ENCODE assay signal across 8 mouse cellular contexts in the genomic region with DNA sequence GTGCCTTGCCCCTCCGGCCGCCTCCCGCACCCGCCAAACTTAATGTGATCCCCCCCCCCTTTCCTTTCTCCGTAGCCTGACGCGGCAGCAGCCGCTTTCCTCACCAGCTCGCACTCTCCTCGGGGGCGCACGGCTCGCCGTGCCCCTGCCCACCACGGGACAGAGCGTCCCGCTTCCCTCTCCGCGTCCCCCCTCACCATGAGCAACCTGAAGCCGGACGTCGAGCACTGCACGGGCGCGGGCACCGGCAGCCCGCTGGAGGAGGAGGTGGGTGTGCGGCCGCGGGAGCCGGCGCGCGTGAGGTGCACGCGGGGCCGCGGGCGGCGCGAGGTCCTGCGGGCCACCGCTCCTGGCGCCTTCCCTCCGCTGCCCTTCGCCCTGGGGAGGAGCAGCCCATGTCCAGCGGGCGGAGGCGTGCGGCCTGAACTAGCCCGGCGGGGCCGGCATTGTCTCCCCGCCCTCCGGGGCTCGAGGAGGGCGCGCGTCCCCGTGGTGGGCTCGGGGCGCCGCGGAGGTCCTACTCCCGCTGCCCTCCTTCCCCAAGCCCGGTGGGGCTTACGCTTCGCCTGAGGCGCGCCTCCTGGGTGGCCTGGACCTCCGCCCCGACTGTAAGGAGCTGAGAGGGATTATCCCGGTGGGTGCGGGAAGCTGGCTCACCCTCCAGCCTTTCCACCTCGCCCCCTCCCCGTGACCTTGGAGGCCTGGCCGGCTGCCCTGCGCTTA. TPM values are rescaled to one million over a fixed set of nuclear protein-coding genes. Genes with fewer than 3 reads are reported as not detected.
DNase-seq lines count a peak whose midpoint lies in the region.

No protein-coding gene starts in this region.

- peaks cover 10% of the 10 kb centered on the region for H3K27me3 ChIP-seq in heart, embryonic 10.5 days (ENCODE audit: insufficient read depth, poor library complexity, severe bottlenecking)
- peaks cover 9% of the 10 kb centered on the region for H3K27me3 ChIP-seq in splenic B cell, adult 2 months (ENCODE audit: control insufficient read depth, insufficient read depth, low read length, poor library complexity, severe bottlenecking)

- 0% methylated on average over 72 of the region's 78 CpGs for WGBS in heart, embryonic 10.5 days

- H3K4me1 ChIP-seq in brown adipose tissue, adult 24 weeks (ENCODE audit: control insufficient read depth, insufficient read depth, insufficient read length, low read length) = 0 out of 2 replicates have a peak, but pooled peaks cover 2% of the 10 kb centered on the region
- peaks cover 44% of the 10 kb centered on the region for H3K4me1 ChIP-seq in heart, embryonic 10.5 days

- DNase-seq in right cerebral cortex, postnatal 4 days = peak; percentile 7
- no peak for DNase-seq in right cerebral cortex, postnatal 10 days (ENCODE audit: low spot score in 2 of 2)
- DNase-seq in heart, embryonic 10.5 days (ENCODE audit: low spot score) = no peak
- DNase-seq in kidney, adult 9 months = peak; percentile 76
- peak; percentile 43 for DNase-seq in lung, postnatal 10 days
- peak; percentile 41 for DNase-seq in splenic B cell, adult 2 months (ENCODE audit: low read depth, low spot score)
- no peak for DNase-seq in layer of hippocampus, postnatal 25 days (ENCODE audit: extremely low spot score in 1 of 2, low spot score in 1 of 2)

- peak overlapping the region; percentile 79 for H3K27ac ChIP-seq in brown adipose tissue, adult 24 weeks (replicated peaks; ENCODE audit: low read depth, low read length)
- peak overlapping the region; percentile 98 for H3K27ac ChIP-seq in heart, embryonic 10.5 days

- 0 out of 2 replicates have a peak, but pooled peaks cover 4% of the 10 kb centered on the region for H3K36me3 ChIP-seq in heart, embryonic 10.5 days
- no peaks in the 10 kb centered on the region for H3K36me3 ChIP-seq in splenic B cell, adult 2 months (ENCODE audit: control insufficient read depth, insufficient read depth, low read length, poor library complexity, severe bottlenecking)

- H3K4me3 ChIP-seq in brown adipose tissue, adult 24 weeks (ENCODE audit: insufficient read depth, low read depth, low read length) = peak overlapping the region; percentile 85
- H3K4me3 ChIP-seq in heart, embryonic 10.5 days = peak overlapping the region; percentile 99

- H3K9me3 ChIP-seq in heart, embryonic 10.5 days = no peaks in the 10 kb centered on the region

RNA-seq across cellular contexts. Expression of a gene that starts 1.3 kb away (rescaled TPM):
- 72.4 and 81.8 TPM in 2 replicates for polyA plus RNA-seq in brown adipose tissue, adult 24 weeks (2012; ENCODE audit: insufficient read depth, insufficient read length, missing spikeins)
- polyA plus RNA-seq in heart, embryonic 10.5 days (2016; fragmentation: Nextera tagmentation; extraction: Ambion mirVana) = 117 and 179 TPM in 2 replicates
- 1 to 10 TPM; 2.8 to 2.9 TPM for total RNA-seq in layer of hippocampus, postnatal 25 days (2021)

RNA-seq across cellular contexts. Expression of a gene that starts 37.0 kb away (rescaled TPM):
- polyA plus RNA-seq in brown adipose tissue, adult 24 weeks (2012; ENCODE audit: insufficient read depth, insufficient read length, missing spikeins) = 52.7 and 66.3 TPM in 2 replicates
- polyA plus RNA-seq in heart, embryonic 10.5 days (2016; fragmentation: Nextera tagmentation; extraction: Ambion mirVana) = 268 and 288 TPM in 2 replicates
- total RNA-seq in layer of hippocampus, postnatal 25 days (2021) = 100 to 1,000 TPM; 199 to 217 TPM

RNA-seq across cellular contexts. Expression of a gene that starts 43.8 kb away (rescaled TPM):
- not detected in 2 replicates for polyA plus RNA-seq in brown adipose tissue, adult 24 weeks (2012; ENCODE audit: insufficient read depth, insufficient read length, missing spikeins)
- 16.7 and 17.7 TPM in 2 replicates for polyA plus RNA-seq in heart, embryonic 10.5 days (2016; fragmentation: Nextera tagmentation; extraction: Ambion mirVana)
- total RNA-seq in layer of hippocampus, postnatal 25 days (2021) = under 1 TPM; 0.07 to 0.19 TPM

RNA-seq across cellular contexts. Expression of a gene that starts 51.0 kb away (rescaled TPM):
- 6.2 and 7.5 TPM in 2 replicates for polyA plus RNA-seq in brown adipose tissue, adult 24 weeks (2012; ENCODE audit: insufficient read depth, insufficient read length, missing spikeins)
- 12.8 and 14.2 TPM in 2 replicates for polyA plus RNA-seq in heart, embryonic 10.5 days (2016; fragmentation: Nextera tagmentation; extraction: Ambion mirVana)
- total RNA-seq in layer of hippocampus, postnatal 25 days (2021) = 10 to 100 TPM; 11.3 to 13.7 TPM

Comparison
In these comparisons a context has a peak if more than half of its experiments do, and no peak if none do; other contexts are left out.
1. DNase-seq: peak in right cerebral cortex, postnatal 4 days (single experiment), kidney, adult 9 months (single experiment), lung, postnatal 10 days (single experiment) and splenic B cell, adult 2 months (single experiment); none in right cerebral cortex, postnatal 10 days (0 of 2), heart, embryonic 10.5 days (single experiment) and layer of hippocampus, postnatal 25 days (0 of 2).
2. RNA of a gene that starts 43.8 kb away (polyA plus RNA-seq): 16.7 to 17.7 TPM in heart, embryonic 10.5 days; not detected in brown adipose tissue, adult 24 weeks; every median in the first group is over 10 times any median in the second.